Mouse (Mus musculus): Measurements from ENCODE around the gene 1700021F05Rik.
A peak's percentile ranks its signal among the peaks of the same experiment; 100 is the strongest.
"Not testable (repeated sequence)": the region's sequence is repeated elsewhere in the genome, so short reads cannot be mapped to it uniquely, and the experiment has no call there.

Gene 1700021F05Rik

DNA sequence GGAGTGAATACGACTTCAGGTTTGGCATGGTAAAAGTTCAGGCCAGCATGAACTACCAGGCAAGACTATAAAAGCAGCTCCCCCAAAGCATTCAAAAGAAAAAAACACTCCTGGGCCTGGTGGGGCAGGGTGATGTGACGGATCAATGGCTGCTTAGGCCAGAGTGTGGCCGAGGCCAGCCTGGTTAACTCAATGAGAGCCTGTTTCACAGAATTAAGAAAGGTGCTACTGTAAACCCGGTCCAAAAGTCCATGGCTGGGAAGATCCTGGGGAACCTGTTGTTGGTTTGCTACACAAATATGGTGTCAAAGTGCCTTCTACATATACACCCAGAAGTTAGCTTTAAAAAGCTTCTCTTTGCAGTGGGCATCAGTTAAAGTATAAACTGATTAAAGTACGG, 2.0 kb downstream of the 1700021F05Rik start:
- DNase-seq (ENCODE audit: low read depth), result no peak

DNA sequence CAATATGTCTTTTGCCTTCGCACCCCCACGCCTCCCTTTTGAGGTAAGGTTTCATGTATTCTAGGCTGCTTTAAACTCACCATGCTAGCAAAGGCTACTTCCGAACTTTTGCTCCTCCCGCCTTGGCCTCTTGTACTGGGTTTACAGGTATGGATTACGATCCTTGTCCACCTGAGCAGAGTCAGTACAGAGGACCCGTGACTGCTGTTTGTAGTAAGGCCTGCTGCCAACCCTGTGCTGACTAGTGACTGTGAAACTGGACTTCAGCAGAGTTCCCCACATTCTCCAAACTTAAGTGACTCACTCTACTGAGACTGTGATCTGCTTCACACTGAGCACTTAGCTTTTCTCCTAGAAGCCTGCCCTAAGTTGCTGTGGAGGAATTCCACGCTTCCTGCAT, 3.1 kb downstream of the 1700021F05Rik start:
- no peak for DNase-seq (ENCODE audit: low read depth)

DNA sequence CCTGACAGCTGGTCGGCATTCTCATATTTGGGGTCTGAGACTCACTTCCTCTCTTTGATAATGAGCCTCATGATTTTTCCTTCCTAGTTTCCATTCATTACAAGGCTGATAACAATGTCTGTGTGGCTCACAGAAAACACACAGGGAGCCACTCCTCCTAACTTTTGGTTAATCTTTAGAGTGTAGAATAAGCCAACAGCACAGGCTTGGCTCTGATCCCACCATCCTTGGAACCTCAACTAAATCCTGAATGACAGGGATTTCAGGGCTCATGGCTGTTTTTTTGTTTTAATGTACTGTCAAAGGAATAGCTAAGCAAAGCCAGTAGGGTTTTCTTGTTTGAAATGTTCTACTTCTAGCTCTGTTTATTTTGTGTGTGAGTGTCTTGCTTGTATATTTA, 6.4 kb downstream of the 1700021F05Rik start:
- no peak for DNase-seq (ENCODE audit: low read depth)

DNA sequence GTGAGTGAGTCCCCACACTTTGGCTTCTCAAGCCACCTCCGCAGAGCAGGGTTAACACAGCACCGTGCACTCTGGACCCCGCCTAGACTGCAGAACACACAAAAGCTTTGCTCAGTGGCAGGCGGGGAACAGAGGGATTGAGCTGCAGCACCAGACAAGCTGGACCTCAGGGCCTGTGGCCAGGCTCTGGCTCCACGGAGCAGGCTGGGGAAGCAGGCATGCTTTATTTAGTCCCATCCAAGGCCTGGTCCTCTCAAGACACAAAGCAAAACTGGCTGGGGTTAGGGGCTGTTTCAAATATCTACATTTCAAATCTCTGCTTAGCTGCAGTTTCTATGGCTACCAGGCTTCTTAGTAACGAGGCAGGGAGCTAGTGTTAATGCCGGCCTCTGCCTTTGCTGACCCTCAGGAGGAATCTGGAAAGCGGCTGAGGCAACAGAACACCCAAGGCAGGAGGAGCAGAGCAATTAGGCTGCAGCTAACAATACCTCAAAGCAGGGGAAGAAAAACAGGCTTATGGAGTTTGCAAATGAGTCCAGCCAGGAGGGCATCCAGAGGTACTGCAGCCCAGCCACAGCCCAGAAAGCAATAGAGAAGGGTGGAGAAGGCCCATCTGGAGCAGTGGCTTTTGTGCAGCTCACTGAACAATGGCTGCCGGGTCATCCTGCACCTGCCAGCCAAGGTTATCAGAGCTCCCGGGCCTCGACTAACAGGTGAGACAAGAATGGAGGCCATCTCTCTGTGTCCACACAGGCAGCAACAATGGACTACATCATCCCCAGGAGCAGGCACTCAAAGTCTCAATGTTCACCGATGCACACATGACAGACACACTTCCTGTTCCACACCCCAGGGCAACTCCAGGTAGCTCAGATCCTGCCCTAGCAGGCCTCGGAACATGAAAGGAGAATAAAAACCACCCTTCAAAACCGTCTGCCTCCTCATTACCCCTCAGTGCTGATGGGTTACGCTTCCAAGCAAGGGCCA, 13.2 kb downstream of the 1700021F05Rik start:
- no peak for DNase-seq (ENCODE audit: low read depth)

DNA sequence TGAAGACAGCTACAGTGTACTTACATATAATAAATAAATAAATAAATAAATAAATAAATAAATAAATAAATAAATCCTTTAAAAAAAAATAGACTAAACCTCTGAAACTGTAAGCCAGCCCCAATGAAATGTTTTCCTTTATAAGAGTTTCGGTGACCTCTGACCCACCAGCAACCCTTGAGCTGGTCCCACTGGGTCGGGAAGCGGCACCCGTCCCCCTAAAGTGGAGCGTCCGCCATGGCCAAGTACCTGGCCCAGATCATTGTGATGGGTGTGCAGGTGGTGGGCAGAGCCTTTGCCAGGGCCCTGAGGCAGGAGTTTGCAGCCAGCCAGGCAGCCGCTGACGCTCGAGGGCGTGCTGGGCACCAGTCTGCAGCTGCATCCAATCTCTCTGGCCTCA, 16.9 kb downstream of the 1700021F05Rik start, which contains the start of gene Gm9803:
Gene Gm9803, plus strand, starts transcription at position 154 of the 400 bp plus-strand sequence.
- DNase-seq (ENCODE audit: low read depth), result not testable (repeated sequence)

DNA sequence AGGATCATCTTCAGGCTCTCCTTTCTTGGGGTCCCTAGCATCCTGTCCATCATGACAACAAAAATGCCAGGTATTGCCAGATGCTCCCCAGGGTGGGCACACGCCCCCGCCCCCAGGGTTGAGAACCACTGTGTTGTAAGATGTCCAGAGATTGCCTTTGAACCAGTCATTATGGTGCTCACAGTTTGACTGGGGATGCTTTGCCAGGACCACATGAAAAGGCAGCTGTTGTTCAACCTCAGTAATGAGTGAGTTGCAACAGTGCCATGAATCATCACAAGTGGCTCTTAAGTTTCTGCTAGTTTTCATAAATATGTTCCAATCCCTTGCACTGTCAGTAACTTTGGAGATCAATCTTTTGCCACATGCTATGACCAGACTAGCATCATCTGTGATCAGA, 20.8 kb downstream of the 1700021F05Rik start:
- DNase-seq (ENCODE audit: low read depth), result no peak

DNA sequence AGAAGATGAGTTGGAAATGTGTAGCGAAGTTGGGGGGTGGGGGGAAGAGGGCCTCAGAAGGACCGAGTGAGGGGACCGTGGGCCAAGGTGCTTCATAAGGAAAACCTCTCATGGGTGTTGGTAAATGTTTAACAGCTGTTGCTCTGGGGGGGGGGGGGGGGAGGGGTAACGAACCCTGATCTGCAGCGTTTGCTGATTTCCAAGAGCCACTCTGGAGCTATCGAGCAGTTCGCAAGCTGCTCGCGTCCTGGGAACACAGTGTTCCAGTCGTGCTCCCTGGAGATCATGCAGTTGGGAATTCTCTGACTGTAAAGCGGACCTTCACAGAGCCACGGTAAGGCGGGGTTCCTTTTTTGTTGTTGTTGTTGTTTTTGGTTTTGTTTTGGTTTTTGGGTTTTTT, 22.4 kb downstream of the 1700021F05Rik start:
- no peak for DNase-seq (ENCODE audit: low read depth)

DNA sequence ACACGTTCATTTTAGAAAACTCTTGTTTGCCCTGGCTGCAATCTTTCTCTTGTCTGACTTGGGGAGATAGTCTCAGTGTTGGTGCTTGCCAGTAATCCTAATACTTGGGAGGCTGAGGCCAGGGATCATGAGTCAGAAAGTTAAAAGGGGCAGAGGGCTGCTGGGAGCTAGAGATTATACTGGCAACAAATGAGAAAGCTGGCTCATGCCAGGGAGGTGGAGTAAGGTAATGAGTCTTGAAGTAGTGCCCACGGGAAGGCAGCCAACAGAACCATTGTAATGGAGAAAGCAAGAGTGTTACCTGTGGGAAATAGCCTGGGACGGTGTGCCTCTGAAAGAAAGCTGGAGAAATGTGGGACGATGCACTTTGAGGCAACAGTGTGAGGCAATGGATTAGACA, 23.0 kb downstream of the 1700021F05Rik start:
- no peak for DNase-seq (ENCODE audit: low read depth)

DNA sequence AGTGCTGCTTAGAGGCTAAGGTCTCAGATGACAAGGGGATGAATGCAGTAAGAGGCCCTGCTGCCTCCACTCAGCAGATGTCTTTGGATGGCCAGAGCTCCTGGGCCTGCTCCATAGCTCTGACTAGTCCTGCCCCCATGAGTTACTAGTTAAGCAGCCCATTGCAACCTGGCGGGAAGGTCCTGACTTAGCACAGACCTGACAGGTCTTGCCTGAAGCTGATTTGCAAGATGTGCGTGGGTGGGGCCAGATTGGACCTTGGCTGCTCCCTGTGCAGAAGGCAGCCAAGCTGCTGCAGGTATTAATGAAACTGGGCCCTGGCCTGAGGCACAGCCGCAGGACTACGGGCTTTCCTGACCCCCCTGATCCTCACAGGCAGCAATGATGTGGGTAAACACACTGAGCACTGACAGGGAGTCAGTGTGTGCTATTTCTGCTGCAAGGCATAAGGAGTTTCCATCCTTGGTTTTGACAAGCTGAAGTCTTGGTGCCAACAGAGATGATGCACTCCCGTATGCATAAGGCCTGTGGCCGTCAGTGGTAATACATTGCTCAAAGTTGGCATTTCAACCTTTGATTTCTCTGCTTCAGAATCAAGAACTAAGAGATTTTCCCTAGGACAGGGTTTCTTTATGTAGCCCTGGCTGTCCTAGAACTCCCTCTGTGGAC, 23.7 kb downstream of the 1700021F05Rik start:
- DNase-seq (ENCODE audit: low read depth), result no peak

DNA sequence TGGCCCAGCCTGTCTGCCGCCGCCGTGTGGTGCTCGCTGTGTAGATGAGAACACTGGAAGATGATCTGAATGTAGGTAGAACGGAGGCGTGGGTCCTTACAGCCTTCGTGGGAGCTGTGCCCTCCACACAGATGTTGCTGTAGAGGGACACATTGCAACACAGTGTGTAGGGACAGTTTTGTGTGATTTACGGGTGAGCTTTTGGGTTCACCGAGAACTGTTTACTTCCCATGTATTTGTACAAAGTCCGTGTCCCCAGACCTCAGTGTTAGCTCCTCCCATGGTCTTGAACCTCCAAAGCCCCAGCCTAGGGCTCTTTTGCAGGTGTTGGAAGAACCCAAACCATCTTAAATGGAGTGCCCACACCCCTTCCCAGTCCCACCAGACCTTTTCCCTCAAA, 27.8 kb downstream of the 1700021F05Rik start:
- no peak for DNase-seq (ENCODE audit: low read depth)

DNA sequence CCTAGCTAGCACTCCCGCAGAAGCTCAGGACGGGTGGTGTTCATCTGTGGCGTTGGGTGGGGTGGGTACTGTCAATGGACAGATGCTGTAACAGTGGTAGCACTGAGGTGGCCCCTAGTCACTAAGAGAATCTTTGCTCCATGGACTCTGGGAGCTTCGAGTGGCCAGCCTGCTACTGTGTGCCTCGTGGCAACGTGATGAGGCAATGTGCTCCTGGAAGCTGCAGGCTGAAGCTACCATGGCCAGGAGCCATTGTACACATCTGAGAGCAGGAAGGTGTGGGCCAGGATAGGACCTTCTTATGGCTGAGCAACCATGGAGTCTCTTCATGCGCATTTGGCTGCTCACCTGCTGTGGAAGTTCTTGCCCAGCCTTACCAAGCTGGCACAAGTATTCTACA, 31.6 kb downstream of the 1700021F05Rik start:
- DNase-seq (ENCODE audit: low read depth), result no peak

DNA sequence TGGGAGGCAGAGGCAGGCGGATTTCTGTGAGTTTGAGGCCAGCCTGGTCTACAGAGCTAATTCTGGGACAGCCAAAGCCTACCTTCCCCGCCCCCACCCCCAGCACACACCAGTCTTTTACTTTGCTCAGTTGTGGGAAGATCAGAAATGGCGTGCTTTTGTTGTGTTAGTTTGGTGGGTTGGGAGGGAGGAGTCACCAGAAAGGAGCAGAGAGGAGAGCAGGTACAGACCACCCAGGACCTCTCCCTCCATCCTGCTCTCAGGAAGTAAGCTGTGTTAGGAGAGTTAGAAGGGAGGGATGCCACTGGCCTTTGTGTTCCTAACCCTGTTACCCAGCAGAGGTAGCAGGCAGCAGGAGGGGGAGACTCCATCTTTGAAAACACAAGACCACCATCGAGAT, 33.7 kb downstream of the 1700021F05Rik start:
- no peak for DNase-seq (ENCODE audit: low read depth)

DNA sequence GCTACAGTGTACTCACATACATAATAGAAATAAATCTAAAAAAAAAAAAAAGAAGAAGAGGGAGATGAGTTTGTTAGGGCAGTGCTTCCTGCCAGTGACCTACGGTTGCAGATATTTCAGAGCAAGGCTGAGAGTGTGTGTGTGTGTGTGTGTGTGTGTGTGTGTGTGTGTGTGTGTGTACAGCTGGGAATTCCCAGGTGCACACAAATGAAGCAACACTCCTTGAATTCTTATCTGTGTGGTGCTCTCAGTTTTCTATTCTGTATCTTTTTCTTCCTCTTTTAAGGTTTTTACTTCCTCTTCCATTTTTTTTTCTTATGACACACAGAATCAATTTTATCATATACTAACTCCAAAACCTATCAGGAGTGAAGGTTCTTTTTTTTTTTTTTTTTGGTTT, 36.5 kb downstream of the 1700021F05Rik start:
- no peak for DNase-seq (ENCODE audit: low read depth)

DNA sequence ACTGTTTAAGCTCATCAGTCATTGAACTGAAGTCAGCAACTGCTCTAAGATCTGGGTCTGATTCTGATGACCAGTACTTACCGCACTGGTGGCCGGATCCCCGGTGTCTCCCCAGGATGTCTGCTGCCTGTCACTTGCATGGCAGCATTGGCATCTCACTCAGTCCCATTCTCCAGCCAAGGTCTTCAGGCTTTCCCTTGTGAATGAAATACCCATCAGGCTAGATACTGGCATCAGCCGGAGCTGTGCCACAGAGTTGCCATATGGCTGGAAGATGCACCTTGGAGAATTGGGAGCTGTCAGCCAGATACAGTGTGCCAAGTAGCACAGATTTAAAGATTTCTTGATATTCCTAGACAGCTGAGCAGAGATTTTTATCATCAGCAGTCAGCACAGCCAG, 38.2 kb downstream of the 1700021F05Rik start:
- no peak for DNase-seq (ENCODE audit: low read depth)

DNA sequence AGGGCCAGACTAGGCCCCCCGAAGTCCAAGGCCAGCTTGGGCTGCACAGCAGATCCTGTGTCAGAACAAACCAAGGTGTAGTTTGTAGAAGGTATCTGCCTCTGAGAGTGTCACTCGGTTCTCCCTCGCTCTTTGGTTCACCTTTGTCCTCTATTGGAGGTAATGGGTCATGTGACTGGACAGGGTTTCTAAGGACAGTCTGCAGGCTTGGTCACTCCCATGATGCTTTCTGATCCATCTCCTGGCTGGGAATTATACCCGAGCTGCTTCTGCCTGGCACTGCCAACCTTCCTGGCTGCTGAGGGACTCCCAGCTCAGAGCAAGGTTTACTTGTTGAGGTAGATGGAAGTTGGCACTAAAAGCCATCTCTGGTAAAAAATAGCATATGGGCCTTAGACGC, 49.9 kb downstream of the 1700021F05Rik start:
- DNase-seq (ENCODE audit: low read depth), result no peak

DNA sequence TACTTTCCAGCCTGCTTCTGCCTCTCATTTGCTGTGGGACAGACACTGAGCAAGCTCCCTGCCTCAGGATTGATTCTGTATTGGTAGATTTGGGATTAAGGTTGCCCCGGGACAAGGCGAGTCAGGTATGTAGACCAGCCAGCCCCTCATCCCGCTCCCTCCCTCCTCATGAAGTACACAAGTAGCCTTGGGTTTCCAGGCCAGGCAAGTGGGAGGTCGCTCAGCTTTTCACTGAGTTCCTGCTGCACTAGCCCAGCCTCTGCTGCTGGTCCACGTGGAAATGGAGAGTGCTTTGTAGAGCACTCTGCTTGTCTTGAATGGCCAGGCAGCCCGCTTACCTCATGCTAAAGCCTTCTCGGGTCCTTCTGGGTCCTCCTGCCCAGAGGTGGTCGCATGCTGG, 50.8 kb downstream of the 1700021F05Rik start:
- no peak for DNase-seq (ENCODE audit: low read depth)

DNA sequence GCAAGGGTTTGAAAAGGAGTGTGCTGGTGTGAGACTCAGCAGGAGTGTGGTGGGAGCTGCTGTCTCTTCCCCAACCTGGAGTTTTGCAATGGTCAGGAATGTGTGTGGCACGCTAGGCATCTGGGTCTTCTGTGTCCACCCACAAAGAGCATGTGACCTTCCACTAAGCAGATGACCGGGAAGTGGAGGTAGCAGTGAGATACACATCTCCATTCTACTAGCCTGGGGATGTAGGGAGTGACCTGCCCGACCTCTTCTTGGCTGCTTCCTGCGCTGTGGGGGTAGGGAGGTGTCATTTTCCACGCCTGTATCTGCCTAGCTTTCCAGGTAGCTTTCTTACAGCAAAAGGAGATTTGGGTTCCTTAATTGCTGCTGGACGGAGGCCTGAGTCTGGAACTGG, 51.2 kb downstream of the 1700021F05Rik start:
- DNase-seq (ENCODE audit: low read depth), result no peak

DNA sequence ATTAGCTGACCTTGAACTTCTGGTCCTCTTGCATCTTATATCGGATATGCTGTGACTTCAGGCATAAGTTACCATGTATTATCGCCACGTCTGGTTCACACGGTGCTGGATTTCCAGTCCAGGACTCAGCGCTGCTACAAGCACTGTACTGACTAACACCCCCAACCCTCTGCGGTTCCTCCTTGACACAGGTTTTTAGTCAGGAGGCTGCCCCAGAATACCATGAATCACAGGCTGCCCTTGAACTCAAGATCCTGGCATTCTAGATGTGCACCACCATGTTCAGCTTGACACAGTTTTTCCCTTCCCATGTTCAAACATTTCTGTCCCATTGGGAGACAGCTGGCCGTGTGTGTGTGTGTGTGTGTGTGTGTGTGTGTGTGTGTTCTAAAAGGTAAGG, 51.7 kb downstream of the 1700021F05Rik start:
- no peak for DNase-seq (ENCODE audit: low read depth)

DNA sequence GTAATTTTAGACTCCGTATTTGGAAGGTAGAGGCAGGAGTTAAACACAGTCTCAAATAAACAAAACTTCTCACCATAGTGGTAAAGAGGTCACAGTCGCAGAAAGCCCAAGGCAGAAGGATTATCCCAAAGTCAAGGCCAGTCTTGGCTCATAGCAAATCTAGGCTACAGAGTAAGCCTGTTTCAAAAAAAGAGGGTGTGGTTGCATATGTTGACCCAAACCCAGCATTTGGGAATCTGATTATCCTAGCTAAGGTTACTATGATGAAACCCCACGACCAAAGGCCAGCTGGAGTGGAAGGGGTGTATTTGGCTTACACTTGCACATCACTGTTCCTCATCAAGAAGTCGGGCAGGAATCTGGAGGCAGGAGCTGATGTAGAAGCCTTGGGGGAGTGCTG, 52.5 kb downstream of the 1700021F05Rik start:
- DNase-seq (ENCODE audit: low read depth), result no peak

DNA sequence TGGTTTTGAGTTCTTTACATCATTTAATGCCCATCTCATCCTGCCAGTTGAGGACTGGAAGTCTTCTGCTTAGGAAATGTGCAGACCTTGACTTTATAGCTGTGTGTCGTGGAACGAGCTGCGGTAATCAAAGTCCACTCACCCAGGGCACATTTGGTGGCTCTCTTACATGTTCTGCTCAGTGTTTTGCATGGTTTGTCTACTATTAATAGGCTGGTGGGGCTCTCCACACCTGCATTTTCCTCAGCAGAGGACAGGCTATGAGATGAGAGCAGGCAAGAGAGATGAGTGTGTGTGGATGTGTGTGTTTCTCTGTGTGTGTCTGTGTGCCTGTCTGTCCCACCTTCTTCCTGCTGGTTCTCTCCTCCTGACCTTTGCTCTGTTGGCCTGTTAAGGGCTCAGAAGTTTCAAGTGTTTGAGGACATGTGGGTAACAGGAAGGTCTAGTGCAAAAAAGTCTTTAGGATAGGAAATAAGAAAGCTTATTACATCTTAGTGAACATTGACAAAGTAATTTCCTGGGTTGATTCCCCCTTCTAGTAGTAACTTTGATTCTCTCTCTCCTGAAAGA, 53.3 kb downstream of the 1700021F05Rik start:
- no peak for DNase-seq (ENCODE audit: low read depth)

DNA sequence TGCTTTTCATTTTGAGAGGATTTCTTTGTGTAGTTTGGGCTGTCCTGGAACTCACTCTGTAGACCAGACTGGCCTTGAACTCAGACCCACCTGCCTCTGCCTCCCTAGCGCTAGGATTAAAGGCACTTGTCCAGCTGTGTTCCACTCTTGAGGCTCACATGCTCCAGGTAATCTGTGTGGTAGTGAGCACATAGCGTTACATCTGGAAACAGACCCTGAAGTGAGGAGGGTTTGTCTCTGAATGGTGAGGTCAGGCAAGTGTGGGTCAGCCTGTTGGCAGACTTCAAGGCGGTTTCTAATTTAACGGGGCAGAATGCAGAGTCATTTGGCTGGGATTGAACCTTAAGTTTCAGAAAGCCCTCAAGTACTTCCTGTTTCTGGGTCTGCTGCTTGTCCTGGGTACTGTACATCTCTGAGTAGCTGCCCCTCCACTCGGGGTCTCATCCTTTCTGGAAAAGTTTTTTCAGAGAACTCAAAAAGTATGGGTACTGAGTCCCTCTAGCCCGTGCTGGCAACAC, 55.0 kb downstream of the 1700021F05Rik start:
- no peak for DNase-seq (ENCODE audit: low read depth)

DNA sequence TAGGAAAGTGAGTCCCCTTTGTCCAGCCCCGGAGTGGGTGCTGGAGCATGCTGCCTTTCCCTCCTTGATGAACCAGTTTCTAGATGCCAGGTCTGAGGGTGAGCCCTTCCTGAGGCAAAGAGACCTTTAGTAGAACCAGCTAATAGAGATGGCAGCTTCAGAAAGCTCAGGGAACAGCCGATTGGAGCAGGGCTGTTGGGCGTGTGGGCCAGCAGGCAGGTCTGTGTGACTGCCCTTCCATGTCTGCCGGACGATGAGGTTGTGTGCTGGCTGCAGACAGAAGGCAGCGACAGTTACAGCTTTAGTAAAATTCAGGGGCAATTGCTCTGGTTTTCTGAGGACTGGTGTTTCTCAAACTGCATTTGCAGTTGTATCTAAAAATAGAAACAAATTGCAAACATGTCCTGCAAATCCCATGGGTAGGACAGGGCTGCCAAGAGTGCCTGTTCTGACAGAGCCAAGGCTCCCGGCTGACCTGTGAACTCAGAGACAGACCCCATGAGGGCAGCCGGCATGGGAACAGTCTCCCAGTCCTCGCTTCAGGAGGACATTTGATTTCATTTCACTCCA, 57.3 kb downstream of the 1700021F05Rik start:
- peak; percentile 27 for DNase-seq (ENCODE audit: low read depth)
